Mouse (Mus musculus) E14TG2a.4 (cell line): ENCODE measurements around the gene Maf.

ENCODE experiments used
- CTCF ChIP-seq: conservative IDR thresholded peaks from 2 replicates; pipeline ENCODE4 v1.5.1; 2014; ENCODE audit warnings: low read length
- POU5F1 ChIP-seq: IDR thresholded peaks from 2 replicates; pipeline ENCODE4 v1.6.1; 2014; ENCODE audit warnings: low read length, borderline replicate concordance

GRCm38 (mm10) chr8:115650110-115650521 lies 57.5 kb downstream of the Maf start:
- TF ChIP-seq CTCF = no peak
- TF ChIP-seq POU5F1 = no peak
